Mouse (Mus musculus): Measurements from ENCODE around the gene Rhod.

DNA sequence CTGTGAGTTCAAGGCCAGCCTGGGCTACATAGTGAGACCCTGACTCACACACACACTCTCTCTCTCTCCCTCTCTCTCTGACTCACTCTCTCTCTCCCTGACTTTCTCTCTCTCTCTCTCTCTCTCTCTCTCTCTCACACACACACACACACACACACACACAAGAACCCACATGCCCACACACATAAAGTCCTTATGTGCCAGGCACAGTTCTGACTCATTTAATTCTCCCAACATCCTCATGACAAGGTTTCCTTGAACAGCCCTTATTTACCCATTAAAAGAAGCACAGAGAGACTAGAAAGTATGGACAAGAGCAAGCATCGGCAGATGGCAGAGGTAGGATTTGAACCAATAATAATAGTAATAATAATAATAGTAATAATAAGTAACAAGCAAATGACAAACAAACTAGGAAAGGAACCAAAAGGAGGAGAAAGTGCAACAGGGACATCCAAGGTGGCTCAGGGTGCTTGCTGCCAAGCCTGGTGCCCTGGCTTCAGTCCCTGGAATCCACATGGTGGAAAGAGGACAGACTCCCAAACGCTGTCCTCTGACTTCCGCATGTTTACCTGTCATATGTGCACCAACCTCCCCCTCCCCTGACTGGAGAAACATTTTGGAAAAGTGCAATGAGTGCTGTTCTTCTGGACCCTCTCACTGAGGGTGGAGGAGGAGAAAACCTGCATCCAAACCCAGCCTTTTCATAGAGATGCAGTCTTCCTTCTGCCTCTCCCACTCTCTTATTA is 43.1 kb upstream of the Rhod start:
- TF ChIP-seq CTCF (IDR thresholded peaks at IDR 0.05; ENCODE audit: borderline replicate concordance, insufficient read depth, low read length) (no peak), POLR2A (IDR thresholded peaks at IDR 0.05; ENCODE audit: low read depth, low read length) (no peak)

All from embryonic fibroblast, embryonic 13.5 days (primary cell).